Mouse (Mus musculus): Measurements from ENCODE around the gene Lhx2. TPM values are rescaled to one million over a fixed set of nuclear protein-coding genes. Genes with fewer than 3 reads are reported as not detected.

The Lhx2 gene
- 60.4 and 64.0 TPM in 2 replicates for polyA plus RNA-seq (2012; rRNA removed)

GRCm38 (mm10) chr2:38338990-38339909 lies at the start of gene Lhx2:
Lhx2 (plus strand) TSS chr2:38339281.
- DNase-seq (ENCODE audit: extremely low spot score in 1 of 2, low spot score in 1 of 2), result no peak

GRCm38 (mm10) chr2:38291526-38291925 lies 47.6 kb upstream of the Lhx2 start:
- no peak for DNase-seq (ENCODE audit: extremely low spot score in 1 of 2, low spot score in 1 of 2)

GRCm38 (mm10) chr2:38295939-38296338 lies 43.1 kb upstream of the Lhx2 start:
- DNase-seq (ENCODE audit: extremely low spot score in 1 of 2, low spot score in 1 of 2), result no peak

GRCm38 (mm10) chr2:38300941-38301340 lies 38.1 kb upstream of the Lhx2 start:
- DNase-seq (ENCODE audit: extremely low spot score in 1 of 2, low spot score in 1 of 2), result no peak

GRCm38 (mm10) chr2:38305152-38305551 lies 33.9 kb upstream of the Lhx2 start:
- DNase-seq (ENCODE audit: extremely low spot score in 1 of 2, low spot score in 1 of 2), result no peak

GRCm38 (mm10) chr2:38312921-38313320 lies 26.2 kb upstream of the Lhx2 start:
- no peak for DNase-seq (ENCODE audit: extremely low spot score in 1 of 2, low spot score in 1 of 2)

- no peak for DNase-seq (ENCODE audit: extremely low spot score in 1 of 2, low spot score in 1 of 2)
Measured at GRCm38 (mm10) chr2:38313399-38313798, 25.7 kb upstream of the Lhx2 start.

GRCm38 (mm10) chr2:38319086-38319485 lies 20.0 kb upstream of the Lhx2 start:
- no peak for DNase-seq (ENCODE audit: extremely low spot score in 1 of 2, low spot score in 1 of 2)

- no peak for DNase-seq (ENCODE audit: extremely low spot score in 1 of 2, low spot score in 1 of 2)
Measured at GRCm38 (mm10) chr2:38320911-38321310, 18.2 kb upstream of the Lhx2 start.

- no peak for DNase-seq (ENCODE audit: extremely low spot score in 1 of 2, low spot score in 1 of 2)
Measured at GRCm38 (mm10) chr2:38323380-38323779, 15.7 kb upstream of the Lhx2 start.

- DNase-seq (ENCODE audit: extremely low spot score in 1 of 2, low spot score in 1 of 2), result no peak
Measured at GRCm38 (mm10) chr2:38326671-38327070, 12.4 kb upstream of the Lhx2 start.

GRCm38 (mm10) chr2:38333586-38334119 lies 5.4 kb upstream of the Lhx2 start:
- no peak for DNase-seq (ENCODE audit: extremely low spot score in 1 of 2, low spot score in 1 of 2)

- no peak for DNase-seq (ENCODE audit: extremely low spot score in 1 of 2, low spot score in 1 of 2)
Measured at GRCm38 (mm10) chr2:38336606-38337005, 2.5 kb upstream of the Lhx2 start.

- no peak for DNase-seq (ENCODE audit: extremely low spot score in 1 of 2, low spot score in 1 of 2)
Measured at GRCm38 (mm10) chr2:38337091-38337640, 1.9 kb upstream of the Lhx2 start.

GRCm38 (mm10) chr2:38337681-38338080 lies 1.4 kb upstream of the Lhx2 start:
- DNase-seq (ENCODE audit: extremely low spot score in 1 of 2, low spot score in 1 of 2), result no peak

- DNase-seq (ENCODE audit: extremely low spot score in 1 of 2, low spot score in 1 of 2), result no peak
Measured at GRCm38 (mm10) chr2:38338348-38338932, 641 bp upstream of the Lhx2 start.

GRCm38 (mm10) chr2:38339910-38340625 lies 987 bp downstream of the Lhx2 start:
- DNase-seq (ENCODE audit: extremely low spot score in 1 of 2, low spot score in 1 of 2), result no peak

GRCm38 (mm10) chr2:38340626-38341200 lies 1.6 kb downstream of the Lhx2 start:
- no peak for DNase-seq (ENCODE audit: extremely low spot score in 1 of 2, low spot score in 1 of 2)

GRCm38 (mm10) chr2:38343573-38343972 lies 4.5 kb downstream of the Lhx2 start:
- DNase-seq (ENCODE audit: extremely low spot score in 1 of 2, low spot score in 1 of 2), result no peak

- no peak for DNase-seq (ENCODE audit: extremely low spot score in 1 of 2, low spot score in 1 of 2)
Measured at GRCm38 (mm10) chr2:38344727-38345126, 5.6 kb downstream of the Lhx2 start.
